Mouse (Mus musculus) C2C12 (cell line): ENCODE data around the gene Vwa5b1.

ENCODE experiments used
- CTCF ChIP-seq: IDR thresholded peaks from one replicate; pipeline ENCODE4 v1.5.1; 2011; ENCODE audit not compliant: control insufficient read depth, insufficient read depth, insufficient read length
- MAX ChIP-seq: IDR thresholded peaks from one replicate; pipeline ENCODE4 v1.6.1; 2011; ENCODE audit warnings: mild to moderate bottlenecking, control low read depth
- USF1 ChIP-seq: IDR thresholded peaks from one replicate; pipeline ENCODE4 v1.6.1; 2011; ENCODE audit warnings: low read depth, mild to moderate bottlenecking, control low read depth, moderate library complexity

GRCm38 (mm10) chr4:138680124-138680523 is 44.4 kb upstream of the Vwa5b1 start:
- no peak for TF ChIP-seq USF1
- no peak for TF ChIP-seq CTCF
- no peak for TF ChIP-seq MAX
